Mouse (Mus musculus) retina, adult 2 months (tissue): ENCODE data around the gene Nr1h4.

Experiments
- DNase-seq: peaks from one replicate; pipeline ENCODE4 v3.0.0-alpha.2; 2012; ENCODE audit warnings: low read depth, low spot score

Nr1h4 gene

DNA sequence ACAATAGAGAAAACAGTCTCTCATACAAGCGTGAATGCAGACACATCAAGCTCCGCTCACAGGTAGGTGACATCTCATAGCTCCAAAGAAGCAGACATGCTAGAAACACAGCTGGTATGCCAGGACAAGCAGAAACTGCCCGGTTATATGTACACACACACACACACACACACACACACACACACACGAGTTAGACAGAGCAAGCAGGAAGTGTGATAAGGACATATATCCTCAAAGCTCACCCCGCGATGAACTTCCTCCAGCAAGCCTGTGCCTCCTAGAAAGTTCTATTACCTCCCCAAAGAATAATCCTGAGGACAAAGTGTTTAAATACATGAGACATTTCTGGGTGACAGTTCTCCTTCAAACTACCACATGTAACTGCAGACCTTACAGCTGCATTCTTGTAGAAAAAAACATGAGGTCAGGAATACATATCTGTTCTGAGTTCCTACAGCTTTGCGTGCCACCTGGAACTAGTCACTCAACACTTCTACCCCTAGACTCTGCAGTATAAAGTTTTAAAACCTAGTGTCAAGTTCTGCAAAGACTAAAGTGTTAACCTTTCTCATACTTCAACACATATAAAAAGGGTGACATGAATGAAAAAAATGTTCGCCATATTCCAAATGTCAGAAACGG, 11.5 kb downstream of the Nr1h4 start:
- DNase-seq, result no peak

DNA sequence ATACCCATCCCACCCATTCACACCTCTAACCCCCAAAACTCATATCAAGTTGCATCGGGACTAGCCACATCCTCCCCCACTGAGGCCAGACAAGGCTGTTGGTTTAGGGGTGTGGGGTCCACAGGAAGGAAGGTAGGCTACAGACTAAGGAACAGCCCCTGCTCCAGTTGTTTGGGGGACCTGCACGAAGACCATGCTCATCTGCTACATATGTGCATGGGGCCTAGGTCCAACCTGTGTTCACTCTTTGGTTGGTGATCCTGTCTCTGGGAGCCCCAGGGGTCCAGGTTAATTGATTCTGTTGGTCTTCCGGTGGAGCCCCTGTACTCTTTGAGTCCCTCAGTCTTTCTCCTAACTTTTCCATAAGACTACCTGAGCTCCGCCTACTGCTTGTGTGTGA, 13.0 kb downstream of the Nr1h4 start:
- no peak for DNase-seq

DNA sequence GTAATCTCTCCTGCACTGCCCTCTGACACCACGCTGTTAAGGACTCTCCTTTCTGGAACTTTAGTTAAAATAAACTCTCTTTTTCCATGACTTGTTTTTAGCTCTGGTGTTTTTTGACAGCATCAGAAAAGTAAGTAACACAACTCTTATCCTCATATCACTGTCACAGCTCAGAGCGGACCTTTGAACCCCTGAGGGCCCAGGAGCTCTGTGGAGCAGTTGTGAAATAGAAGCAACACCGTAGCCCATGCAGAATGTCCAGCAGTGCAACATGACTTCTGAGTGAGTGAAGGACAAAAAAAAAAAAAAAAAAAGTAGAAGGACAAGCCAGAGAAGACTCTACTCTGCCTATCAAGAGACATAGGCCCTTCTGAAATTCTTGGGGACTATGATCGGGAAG, 14.2 kb downstream of the Nr1h4 start:
- DNase-seq, result no peak

DNA sequence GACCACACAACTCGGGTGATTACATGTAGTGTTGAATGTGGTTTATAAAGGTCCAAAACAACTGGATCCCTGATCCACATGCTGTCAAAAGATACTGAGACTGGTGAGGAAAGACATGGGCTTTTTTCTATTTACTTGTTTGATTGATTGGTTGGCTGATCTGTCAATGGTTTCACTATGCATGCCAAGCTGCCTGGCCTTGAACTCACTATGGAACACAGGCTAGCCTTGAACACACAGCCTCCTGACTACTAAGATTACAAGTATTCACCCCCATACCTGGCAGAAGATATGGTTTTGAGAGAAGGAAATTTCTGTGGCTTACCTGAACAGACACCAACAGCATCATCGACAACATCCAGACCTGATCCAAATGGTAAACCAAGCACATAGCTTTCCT, 15.0 kb downstream of the Nr1h4 start:
- DNase-seq, result no peak

DNA sequence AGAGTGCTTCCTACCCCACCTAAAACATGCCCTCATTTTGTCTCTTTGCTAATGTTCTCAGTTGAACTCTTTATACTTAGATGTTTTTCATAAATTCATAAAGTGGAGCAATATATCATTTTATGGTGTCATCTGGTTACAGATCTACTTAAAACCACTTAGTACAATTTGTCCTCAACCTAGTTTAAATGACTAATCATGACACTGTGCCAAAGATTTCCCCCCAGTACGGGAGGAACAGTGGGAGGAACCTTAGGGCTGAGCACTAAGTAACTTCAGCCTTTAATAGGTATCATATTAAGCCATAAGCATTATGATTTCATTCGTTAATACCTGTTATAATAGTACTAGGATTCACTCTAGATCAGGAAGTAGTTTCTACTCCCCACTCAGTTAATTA, 17.6 kb downstream of the Nr1h4 start:
- no peak for DNase-seq

DNA sequence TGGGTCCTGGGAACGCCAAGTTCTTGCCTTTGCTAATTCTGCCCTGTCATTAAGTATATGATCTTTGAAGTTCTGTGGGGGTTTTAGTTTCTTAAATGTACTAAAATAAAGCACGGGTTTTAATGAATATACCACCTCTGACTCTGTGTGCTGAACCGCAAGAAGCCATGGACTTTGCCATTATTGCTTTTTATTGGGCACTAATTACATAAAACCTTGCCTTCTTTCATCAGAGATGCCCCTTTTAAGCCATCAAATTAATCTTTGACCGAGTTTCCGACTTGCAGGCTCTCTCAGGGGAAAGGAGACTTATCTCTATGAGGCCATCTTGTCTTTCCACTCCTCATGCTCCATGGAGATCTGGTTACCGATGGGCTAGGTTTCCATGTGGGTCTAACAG, 20.8 kb downstream of the Nr1h4 start:
- DNase-seq, result no peak

DNA sequence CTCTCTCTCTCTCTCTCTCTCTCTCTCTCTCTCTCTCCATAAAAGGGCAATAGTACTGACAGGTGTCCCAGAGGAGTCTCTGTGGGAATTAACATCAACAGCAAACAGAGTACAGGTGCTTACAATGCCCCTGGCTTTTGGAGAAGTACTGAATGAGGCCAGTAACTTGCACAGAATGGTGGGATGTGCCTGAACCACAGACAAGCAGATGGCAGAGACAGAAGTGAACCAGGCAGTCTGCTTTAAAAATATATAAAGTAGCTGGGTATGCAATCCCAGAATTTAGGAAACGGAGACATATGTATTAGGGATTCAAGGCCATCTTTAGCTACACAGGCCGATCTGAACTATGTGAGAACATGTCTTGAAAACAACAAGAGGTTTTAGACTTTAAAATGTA, 22.8 kb downstream of the Nr1h4 start:
- no peak for DNase-seq

DNA sequence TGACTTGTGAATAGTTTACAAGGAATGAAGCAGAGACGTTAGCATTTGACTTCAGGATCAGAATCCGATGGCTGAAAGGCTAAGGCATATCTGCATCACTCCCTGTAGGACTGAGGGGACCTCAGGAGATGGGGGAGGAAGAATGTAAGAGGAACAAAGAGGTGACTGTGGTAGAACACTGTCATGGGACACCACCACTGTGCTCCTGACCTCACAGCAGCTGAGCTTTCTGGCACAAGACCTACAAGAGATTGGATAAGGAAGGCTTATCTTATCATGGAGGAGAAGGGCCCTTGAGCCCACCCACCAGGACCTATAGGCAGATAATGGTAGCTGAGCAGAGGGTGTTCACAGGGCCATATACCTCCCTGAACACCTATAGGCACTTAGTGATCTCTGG, 24.8 kb downstream of the Nr1h4 start:
- DNase-seq, result no peak

DNA sequence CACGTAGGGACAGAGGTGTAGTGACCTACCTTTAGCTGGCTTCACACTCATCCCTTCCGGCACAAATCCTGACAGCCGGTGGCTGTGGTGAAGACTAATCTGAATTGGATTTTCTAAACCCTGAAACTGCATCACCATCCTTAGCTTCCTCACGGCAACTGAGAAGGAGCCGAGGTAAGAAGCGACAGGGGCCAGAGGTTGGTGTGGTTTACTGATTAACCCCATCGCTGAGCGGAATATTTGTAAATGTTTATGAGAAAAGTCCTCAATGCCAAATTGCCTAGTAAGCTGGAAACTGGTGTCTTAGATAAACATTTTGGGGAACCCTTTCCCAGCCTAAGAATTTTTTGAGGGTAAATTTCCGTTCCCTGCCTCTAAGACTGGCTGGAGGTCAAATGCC, 26.9 kb downstream of the Nr1h4 start:
- DNase-seq, result no peak

DNA sequence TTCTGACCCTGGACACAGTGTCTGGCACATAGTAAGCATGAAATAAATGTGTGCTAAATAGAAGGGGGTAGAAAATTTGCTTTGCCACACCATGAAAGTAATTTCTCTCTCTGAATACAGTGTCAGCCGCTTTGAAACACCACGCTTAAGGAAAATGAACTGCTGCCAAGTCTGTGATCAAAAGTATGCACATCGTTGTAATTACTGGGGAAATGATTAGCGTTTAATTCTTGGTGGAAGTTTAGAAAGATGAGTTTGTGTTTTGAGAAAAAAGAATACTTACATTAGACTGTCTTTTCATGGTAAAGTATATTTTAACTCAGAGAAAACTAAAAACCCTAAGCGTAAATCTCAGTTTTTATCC, 27.8 kb downstream of the Nr1h4 start:
- DNase-seq, result no peak

DNA sequence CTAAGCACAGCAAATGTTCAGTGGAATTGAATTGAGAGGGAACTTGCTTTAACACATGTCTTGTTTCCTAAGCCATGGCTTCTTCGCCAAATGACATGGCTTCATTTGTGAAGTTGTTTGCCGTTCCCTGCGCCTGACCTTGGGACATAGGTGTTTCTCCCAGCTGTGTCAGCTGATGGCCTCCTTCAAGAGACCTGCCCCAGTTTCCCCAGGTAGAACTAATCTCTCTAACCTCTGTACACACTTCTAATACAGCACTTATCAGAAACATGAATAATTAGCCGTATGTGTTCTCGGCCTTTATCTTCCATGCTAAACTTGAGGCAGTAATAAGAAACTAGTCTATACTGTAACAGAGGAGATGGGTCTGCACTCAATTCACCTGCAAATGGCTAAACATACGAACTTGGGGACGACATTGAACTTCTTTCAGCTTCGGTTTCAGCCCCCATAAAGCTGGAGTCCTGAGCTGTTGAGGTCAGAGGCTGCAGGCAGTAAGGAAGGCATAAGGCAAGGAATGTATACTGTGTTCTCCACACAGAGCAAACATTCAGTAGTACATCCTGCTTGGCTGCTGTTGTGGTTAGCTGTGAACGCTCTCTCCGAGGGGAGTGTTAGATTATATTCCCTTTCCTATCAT, 28.3 kb downstream of the Nr1h4 start:
- DNase-seq, result no peak

DNA sequence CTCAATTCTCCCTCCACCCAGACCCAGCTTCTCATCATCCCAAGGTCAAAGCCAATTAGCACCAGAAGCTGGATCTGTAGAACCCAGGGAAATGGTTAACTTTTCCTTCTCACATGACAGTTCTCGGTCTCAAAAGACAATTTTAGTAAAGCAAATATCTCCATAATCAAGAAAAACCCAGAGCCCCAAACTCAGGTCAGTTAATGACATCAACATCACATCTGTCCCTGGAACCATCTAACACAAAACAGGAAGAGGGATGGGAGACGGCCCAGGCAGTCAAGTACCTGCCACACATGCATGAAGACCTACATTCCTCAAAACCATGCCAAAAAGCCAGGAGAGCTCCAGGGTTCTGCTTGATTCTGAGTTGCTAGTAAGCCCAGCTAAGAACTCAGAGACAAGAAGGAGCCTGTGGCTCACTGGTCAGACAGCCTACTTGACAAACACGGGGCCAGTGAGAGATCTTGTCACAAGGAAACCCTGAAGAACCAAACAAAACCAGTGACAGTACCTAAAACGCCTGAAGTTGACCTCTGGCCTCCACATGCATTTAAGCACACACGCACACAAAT, 30.3 kb downstream of the Nr1h4 start:
- DNase-seq, result no peak

DNA sequence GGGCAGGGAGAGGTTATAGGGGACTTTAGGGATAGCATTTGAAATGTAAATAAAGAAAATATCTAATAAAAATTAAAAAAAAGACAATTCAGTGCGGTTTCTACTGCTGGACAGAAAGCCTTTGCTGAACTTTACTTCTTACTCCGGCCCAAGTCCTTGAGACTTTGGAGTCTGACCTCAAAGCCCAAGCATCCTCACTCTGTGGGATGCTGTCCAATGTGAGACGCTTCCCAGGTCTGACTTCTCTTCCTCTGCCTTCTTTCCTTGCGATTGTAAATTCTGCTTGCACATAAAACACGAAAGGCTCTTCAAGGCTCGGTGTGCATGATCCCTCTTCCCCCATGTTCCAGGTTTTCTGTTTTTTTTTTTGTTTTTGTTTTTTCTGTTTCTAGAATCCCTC, 31.5 kb downstream of the Nr1h4 start:
- DNase-seq, result no peak

DNA sequence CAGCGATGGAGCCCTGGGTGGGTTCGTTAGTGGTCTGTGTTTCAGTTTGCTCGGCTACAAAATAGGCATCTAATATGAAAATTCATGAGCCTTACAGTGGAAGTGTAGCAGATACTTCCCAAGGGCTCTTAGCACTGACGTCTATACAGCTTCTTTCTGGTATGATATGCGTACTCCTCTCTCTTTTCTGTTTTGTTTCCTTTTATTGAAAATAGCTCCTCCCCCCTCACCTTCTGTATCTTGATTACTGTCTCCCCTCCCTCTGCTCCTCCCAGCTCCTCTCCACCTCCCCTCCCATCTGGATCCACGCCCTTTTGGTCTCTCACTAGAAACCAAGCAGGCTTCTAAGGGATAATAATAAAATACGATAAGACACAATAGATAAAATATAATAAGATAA, 37.8 kb downstream of the Nr1h4 start:
- no peak for DNase-seq

DNA sequence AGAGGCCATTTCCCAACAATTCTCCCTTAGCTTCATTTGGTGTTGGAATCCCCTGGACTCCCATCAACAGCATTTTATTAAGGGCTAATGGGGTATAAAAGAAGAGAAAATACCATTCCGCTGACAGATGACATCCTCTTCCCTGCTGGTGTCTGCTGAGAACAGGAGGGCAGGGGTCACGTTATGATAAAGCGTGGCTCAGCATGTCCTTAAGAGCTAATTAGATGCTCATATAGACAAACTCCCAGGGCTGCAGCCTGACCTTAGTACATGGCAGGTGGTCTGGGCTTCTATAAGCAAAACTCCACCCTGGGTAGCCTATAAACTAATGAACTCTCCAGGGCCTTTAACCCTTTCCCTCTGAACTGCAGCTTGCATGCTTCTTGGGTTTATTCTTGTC, 42.1 kb downstream of the Nr1h4 start:
- no peak for DNase-seq

DNA sequence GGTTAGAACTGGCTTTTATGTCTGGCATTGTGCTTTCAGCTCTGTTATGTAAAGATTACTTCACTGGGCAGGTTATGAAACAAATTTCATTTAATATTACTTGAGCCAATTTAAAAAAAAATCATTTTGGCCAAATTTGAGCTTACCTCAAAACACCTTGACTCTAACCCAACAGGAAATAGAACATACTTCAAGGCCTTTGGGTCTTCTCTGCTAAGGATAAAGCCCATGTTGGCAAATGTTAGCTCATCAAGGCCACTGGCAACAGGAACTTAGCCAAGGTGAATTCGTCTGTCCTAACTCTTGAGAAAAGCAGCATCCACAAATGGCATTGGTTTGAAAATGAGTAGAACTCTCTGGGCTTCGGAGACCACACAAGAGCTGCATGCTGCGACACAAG, 43.1 kb downstream of the Nr1h4 start:
- DNase-seq, result no peak

DNA sequence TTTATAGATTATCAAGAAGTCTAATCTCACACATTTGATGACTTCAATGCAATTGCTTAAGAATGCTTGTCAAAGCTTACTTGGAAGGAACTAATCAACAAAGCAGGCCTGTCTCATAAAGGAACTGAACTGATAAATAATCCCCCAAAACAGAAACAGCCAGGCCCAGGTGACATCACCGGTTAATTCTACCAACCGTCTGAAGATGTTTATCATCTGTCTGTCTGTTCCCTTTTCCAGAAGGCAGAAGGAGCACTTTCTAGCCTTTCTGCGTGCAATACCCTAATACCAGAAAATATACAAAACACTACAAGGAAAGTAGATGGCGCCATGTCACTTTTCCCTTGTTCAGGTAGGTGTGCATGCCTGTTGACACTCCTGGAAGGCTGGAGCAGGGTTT, 43.9 kb downstream of the Nr1h4 start:
- no peak for DNase-seq

DNA sequence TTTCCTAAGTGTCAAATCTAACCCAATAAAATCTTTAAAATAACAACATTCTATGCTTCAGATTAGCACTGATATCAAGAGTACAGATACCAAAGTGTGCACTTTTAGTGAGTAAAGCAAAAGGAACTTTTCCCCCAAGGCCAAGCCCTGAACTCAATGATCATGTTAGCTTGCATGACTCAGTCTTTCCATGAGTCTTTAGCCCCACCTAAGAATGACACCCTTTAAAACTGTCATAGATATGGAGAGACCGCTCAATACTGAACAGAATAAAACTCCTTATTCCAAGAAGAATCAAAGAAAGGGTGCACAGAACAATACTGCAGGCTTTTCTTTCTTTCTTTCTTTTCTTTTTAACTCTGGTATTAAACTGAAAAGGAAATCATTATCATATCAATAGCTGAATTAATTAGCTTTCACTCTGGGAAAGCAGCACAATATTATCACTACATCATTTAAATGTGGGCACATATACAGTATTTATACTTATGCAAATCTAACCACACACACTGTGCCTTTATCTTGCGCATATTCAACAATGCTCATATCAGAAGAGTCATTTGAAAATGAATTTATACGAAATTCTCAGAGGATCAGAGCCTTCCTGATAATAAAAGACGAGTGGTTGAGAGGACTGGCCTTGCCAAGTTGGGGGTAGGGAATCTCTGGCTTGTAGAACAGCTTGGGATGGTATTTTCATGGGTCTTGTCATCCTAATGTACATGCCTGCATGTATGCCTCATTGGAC, 46.2 kb downstream of the Nr1h4 start:
- no peak for DNase-seq

DNA sequence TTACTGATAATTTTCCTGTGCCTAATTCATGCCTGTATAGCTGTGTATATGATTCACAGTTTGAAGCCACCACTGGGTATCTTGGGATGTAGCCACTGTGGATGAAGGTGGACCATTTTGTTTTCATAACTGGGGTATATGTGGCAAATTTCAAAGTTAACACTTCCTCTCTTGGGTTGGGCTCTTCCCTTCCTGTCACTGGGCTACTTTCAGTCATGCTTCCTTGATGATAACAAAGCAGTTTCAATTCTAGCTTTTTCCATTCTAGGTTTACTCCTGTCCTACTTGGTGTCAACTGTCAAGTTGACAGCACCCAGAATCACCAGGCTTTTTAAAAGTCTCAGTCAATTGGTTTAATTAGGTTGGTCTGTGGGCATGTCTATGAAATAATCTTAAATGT, 48.5 kb downstream of the Nr1h4 start:
- no peak for DNase-seq

DNA sequence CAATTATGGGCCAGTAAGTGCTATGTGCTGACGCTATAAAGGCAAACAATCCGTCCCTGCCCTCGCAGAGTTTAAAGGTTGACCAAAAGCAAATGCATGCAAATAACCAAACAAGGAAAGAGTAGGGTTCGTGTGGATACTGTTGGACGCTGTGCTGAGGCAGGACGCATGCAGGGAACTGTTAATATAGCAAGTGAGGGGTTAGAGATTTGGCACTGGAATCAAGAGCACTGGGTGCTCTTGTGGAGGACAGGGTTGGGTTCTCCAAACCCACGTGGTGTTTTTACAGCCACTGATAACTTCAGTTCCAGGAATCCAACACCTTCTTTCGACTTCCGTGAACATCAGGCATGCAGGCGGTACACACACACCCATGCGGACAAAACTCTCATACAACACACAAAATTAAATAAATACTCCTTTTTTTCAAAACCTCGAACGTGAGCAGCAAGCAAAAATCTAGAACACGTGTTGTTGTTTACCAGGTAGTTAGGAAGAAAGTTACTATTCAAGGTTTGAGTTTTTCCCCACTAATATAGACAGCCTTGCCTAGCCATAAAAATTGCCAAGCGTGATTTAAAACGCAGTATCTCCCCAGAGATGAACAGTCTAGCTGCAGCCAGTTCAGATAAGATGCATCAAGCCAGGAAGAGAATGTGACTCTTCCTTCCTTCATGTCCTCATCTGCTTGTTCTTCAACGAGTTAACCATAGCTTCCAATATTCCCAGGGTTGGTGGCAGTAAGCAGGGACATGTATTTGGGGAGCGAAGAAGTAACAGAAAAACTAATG, 49.4 kb downstream of the Nr1h4 start:
- DNase-seq, result no peak

DNA sequence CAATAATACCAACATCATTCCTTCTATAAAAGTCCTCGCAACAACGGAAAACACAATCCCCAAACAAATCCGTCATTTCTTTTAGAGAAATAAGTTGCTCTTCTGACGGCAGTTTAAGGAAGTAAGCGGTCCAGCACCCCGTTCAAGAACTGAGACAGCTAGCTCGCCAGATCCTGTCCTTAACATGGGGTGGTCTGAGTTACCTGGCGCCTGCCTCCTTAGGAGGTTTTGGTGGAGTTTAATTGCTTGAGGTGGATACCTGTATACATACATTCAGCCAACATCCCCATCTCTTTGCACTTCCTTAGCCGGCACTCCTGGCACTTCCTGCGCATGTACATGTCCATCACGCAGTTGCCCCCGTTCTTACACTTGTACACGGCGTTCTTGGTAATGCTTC, 50.3 kb downstream of the Nr1h4 start:
- no peak for DNase-seq

DNA sequence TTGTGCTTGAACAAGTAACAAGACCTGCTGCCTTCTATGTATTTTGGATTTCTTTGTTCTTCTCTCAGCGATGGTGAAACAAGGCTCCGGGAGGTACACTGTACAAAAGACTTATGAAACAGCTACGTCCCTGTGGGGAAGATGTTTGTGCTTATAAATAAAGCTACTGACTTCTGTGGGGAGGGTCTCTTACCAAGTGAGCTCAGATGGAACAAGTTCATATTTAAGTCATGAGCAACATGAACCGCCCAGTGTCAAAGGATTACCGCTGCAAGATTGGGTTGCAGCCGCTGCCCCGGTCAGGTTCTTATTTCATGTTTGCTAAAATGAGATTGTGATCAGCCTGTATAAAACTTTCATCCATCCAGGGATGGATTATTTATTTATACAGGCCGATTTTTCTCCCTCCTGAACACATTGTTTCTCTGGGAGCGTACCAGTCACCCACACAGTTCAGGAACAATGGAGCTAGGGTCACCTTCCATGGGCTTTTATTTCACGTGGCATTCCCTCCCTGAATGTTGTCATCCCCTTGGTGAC, 51.2 kb downstream of the Nr1h4 start:
- no peak for DNase-seq
